Mouse (Mus musculus): ENCODE results near the gene Atxn7l3. TPM values are rescaled to one million over a fixed set of nuclear protein-coding genes. Genes with fewer than 3 reads are reported as not detected.

The Atxn7l3 gene
- total RNA-seq, 1 experiment from 2014 or later: 24.4 TPM

- ATAC-seq (replicated peaks in 1 of 2; ENCODE audit: insufficient read depth in 1 of 2, low FRiP score in 2 of 2, low TSS enrichment in 1 of 2, low read depth in 1 of 2, poor library complexity in 2 of 2, severe bottlenecking in 2 of 2): no peak
Measured at GRCm38 (mm10) chr11:102246273-102246635, 50.2 kb downstream of the Atxn7l3 start.

- ATAC-seq (replicated peaks in 1 of 2; ENCODE audit: insufficient read depth in 1 of 2, low FRiP score in 2 of 2, low TSS enrichment in 1 of 2, low read depth in 1 of 2, poor library complexity in 2 of 2, severe bottlenecking in 2 of 2): no peak
Measured at GRCm38 (mm10) chr11:102245581-102246272, 50.7 kb downstream of the Atxn7l3 start.

- ATAC-seq (replicated peaks in 1 of 2; ENCODE audit: insufficient read depth in 1 of 2, low FRiP score in 2 of 2, low TSS enrichment in 1 of 2, low read depth in 1 of 2, poor library complexity in 2 of 2, severe bottlenecking in 2 of 2): peak; percentile 86 to 90
Measured at GRCm38 (mm10) chr11:102244926-102245449, 51.4 kb downstream of the Atxn7l3 start.

GRCm38 (mm10) chr11:102241874-102242273, 54.6 kb downstream of the Atxn7l3 start:
- no peak for ATAC-seq (replicated peaks in 1 of 2; ENCODE audit: insufficient read depth in 1 of 2, low FRiP score in 2 of 2, low TSS enrichment in 1 of 2, low read depth in 1 of 2, poor library complexity in 2 of 2, severe bottlenecking in 2 of 2)

- no peak for ATAC-seq (replicated peaks in 1 of 2; ENCODE audit: insufficient read depth in 1 of 2, low FRiP score in 2 of 2, low TSS enrichment in 1 of 2, low read depth in 1 of 2, poor library complexity in 2 of 2, severe bottlenecking in 2 of 2)
Measured at GRCm38 (mm10) chr11:102241246-102241645, 55.2 kb downstream of the Atxn7l3 start.

GRCm38 (mm10) chr11:102240636-102241035, 55.8 kb downstream of the Atxn7l3 start:
- ATAC-seq (replicated peaks in 1 of 2; ENCODE audit: insufficient read depth in 1 of 2, low FRiP score in 2 of 2, low TSS enrichment in 1 of 2, low read depth in 1 of 2, poor library complexity in 2 of 2, severe bottlenecking in 2 of 2): no peak

Other genes starting within 250 kb of the Atxn7l3 start
- gene Mpp2, start 208.1 kb downstream of the Atxn7l3 start, total RNA-seq (2017): 0.13 and 4.1 TPM in 2 replicates
- not detected in 2 replicates for gene Ppy, start 195.3 kb downstream of the Atxn7l3 start, total RNA-seq (2017)
- gene Pyy, start 188.8 kb downstream of the Atxn7l3 start, total RNA-seq (2017): not detected in 2 replicates
- gene Nags, start 151.1 kb downstream of the Atxn7l3 start, total RNA-seq (2017): 0.31 and 0.65 TPM in 2 replicates
- gene Tmem101, start 140.2 kb downstream of the Atxn7l3 start, total RNA-seq (2017): 13.6 and 14.8 TPM in 2 replicates
- 50.5 and 74.3 TPM in 2 replicates for gene Lsm12, start 111.3 kb downstream of the Atxn7l3 start, total RNA-seq (2017)
- gene G6pc3, start 107.0 kb downstream of the Atxn7l3 start, total RNA-seq (2017): 27.8 and 42.7 TPM in 2 replicates
- gene Hdac5, start 66.5 kb downstream of the Atxn7l3 start, total RNA-seq (2017): 13.2 and 25.3 TPM in 2 replicates
- gene BC030867, start 47.7 kb downstream of the Atxn7l3 start, total RNA-seq (2017): 3.6 and 4.9 TPM in 2 replicates
- 1.3 TPM in 1 of 2 replicates, not detected in the other for gene Asb16, start 27.9 kb downstream of the Atxn7l3 start, total RNA-seq (2017)
- gene Tmub2, start 11.7 kb downstream of the Atxn7l3 start, total RNA-seq (2017): 23.1 and 32.1 TPM in 2 replicates
- gene Ubtf, start 23.1 kb upstream of the Atxn7l3 start, total RNA-seq (2017): 166 and 196 TPM in 2 replicates
- 3.7 and 9.8 TPM in 2 replicates for gene Slc4a1, start 69.6 kb upstream of the Atxn7l3 start, total RNA-seq (2017)
- gene Rundc3a, start 96.8 kb upstream of the Atxn7l3 start, total RNA-seq (2017): 1.5 and 5.6 TPM in 2 replicates
- 24.3 and 28.5 TPM in 2 replicates for gene Slc25a39, start 111.3 kb upstream of the Atxn7l3 start, total RNA-seq (2017)
- 28.1 and 35.6 TPM in 2 replicates for gene Grn, start 133.7 kb upstream of the Atxn7l3 start, total RNA-seq (2017)
- gene Fam171a2, start 151.1 kb upstream of the Atxn7l3 start, total RNA-seq (2017): 8.1 and 13.5 TPM in 2 replicates
- 39.8 and 44.3 TPM in 2 replicates for gene Itga2b, start 173.5 kb upstream of the Atxn7l3 start, total RNA-seq (2017)